Mouse (Mus musculus) brain, embryonic 14.5 days (tissue): ENCODE data around the gene 2310011J03Rik.

Experiments used
- CTCF ChIP-seq: fragments of 200-500 bp; IDR thresholded peaks from 2 replicates; pipeline ENCODE4 v1.5.1; 2012; ENCODE audit warnings: inconsistent platforms, mild to moderate bottlenecking, moderate library complexity, borderline replicate concordance; ENCODE audit not compliant: insufficient read depth, insufficient read length; ENCODE audit errors: extremely low read depth
- POLR2A ChIP-seq: fragments of 200-500 bp; IDR thresholded peaks from 2 replicates; pipeline ENCODE4 v1.6.1; 2012; ENCODE audit warnings: mild to moderate bottlenecking, inconsistent platforms, borderline replicate concordance; ENCODE audit not compliant: poor library complexity, insufficient read depth, insufficient read length, severe bottlenecking; ENCODE audit errors: extremely low read depth

DNA sequence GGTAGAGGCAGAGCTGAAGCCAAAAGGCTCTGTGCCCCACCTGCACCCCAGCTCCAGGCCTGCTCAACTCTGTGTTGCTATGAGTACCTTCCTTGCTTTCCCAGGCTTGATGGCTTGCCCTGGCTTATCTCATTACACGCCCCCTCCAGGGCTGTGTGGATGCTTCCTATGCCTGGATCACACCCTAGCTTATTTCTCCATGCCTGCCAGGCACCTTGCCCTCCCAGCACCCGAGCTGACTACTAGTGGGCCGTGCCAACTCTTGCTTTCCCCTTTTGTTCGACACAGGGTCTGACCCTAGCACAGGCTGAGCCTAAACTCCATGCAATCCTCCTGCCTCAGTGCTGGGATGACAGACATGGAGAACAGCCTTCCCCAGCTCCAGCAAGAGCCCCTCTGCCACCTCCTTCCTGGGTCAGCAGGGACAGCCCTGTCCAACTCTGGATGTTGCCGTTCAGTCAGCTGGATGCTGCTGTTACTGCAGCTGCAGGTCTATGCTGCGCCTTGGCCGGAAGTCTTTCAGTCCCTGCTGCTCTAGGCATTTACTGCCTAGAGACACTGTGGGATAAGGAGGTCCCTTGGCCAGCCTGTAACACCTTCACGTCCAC lies 22.7 kb downstream of the 2310011J03Rik start:
- TF ChIP-seq POLR2A (no peak), CTCF (no peak)
